Mouse (Mus musculus): ENCODE results near the gene Aff1.

DNA sequence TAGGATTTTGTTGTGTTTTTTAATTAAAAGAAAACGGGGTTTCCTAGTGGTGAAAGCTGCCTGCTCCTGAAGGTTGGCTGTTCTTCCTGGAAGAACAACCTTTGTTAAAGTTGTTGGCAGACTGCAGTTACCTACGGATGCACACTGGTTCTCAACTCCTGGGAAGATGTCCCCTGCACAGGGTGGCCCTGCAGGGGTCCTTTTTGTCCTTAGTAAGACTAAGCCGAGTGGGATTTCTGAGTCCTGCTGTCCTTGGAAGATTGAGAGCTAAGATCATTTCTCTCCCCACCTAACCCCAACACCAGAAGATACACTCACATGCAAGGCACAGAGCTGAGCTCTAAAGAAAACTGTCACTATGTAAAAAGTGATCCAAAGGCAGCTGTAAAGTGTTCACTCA, 32.6 kb downstream of the Aff1 start:
- TF ChIP-seq POLR2A (IDR thresholded peaks at IDR 0.05; ENCODE audit: insufficient read depth, low read depth, low read length) (no peak), CTCF (IDR thresholded peaks at IDR 0.05) (no peak), EP300 (IDR thresholded peaks at IDR 0.05; ENCODE audit: insufficient read depth, low read depth, low read length) (no peak)
